Mouse (Mus musculus): ENCODE data around the gene Mtor. TPM values are rescaled to one million over a fixed set of nuclear protein-coding genes. Genes with fewer than 3 reads are reported as not detected.

The Mtor gene
- polyA plus RNA-seq, 1 experiment from 2014 or later = 23.0 TPM

DNA sequence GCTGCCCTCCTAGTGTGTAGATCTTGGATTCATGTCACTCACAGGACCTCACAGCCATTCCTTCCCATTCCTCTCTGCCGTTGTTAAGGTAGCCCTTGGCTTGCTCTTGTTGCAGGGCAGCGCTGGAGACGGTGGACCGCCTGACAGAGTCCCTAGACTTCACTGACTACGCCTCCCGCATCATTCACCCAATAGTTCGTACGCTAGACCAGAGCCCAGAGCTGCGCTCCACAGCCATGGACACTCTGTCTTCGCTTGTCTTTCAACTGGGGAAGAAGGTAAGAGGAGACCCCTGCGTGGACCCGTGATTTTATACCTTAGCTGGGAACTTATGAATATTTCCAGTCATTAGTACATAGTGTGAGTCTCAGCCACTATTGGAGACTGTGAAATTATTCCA is 36.1 kb downstream of the Mtor start:
- Histone ChIP-seq H3K4me1 (ENCODE audit: control insufficient read depth, insufficient read depth, low read length) (0 out of 2 replicates have a peak, but pooled peaks cover 5% of the 10 kb centered on the region), H3K9me3 (ENCODE audit: control insufficient read depth, low read length) (no peaks in the 10 kb centered on the region), H3K4me2 (ENCODE audit: low read depth, severe bottlenecking) (no peak overlapping the region), H3K27me3 (ENCODE audit: control insufficient read depth, insufficient read depth, low read length) (no peaks in the 10 kb centered on the region), H3K4me3 (ENCODE audit: low read depth, low read length) (no peak overlapping the region), H3K36me3 (ENCODE audit: control insufficient read depth, insufficient read depth, low read length) (peaks cover 22% of the 10 kb centered on the region; the same call in 1 of the 2 replicates), H3K27ac (replicated peaks; ENCODE audit: low read depth, low read length) (no peak overlapping the region), H3K9ac (ENCODE audit: low read length) (no peak overlapping the region)
- no peak for DNase-seq (ENCODE audit: low spot score)
- ATAC-seq (ENCODE audit: insufficient number of reproducible peaks, low FRiP score, low TSS enrichment, low read depth) = no peak
- WGBS = 96% methylated on average over 12 of the region's 12 CpGs

DNA sequence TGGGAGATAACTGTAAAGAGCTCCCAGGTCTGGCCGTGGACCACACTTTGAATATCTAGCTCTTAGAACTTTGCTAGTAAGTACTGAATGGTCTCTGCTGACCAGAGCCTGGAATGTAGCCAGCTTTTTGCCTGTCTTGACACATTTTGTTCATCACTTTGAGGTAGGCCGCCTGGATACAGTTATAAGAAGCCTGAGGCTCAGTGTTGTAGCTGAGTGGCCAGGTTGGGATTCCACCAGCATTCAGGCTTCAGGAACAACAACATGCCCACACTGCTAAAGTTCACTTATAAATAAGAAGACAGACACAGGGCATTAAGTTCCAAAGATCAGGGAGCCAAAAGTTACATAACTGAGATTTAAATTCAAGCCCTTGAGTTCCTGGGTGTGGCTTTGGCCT is 39.4 kb downstream of the Mtor start:
- no peak overlapping the region for H3K4me3 ChIP-seq (ENCODE audit: low read depth, low read length)
- no peak for DNase-seq (ENCODE audit: low spot score)
- no peak overlapping the region for H3K9ac ChIP-seq (ENCODE audit: low read length)
- no peaks in the 10 kb centered on the region for H3K27me3 ChIP-seq (ENCODE audit: control insufficient read depth, insufficient read depth, low read length)
- no peak overlapping the region for H3K27ac ChIP-seq (replicated peaks; ENCODE audit: low read depth, low read length)
- 0 out of 2 replicates have a peak, but pooled peaks cover 5% of the 10 kb centered on the region for H3K4me1 ChIP-seq (ENCODE audit: control insufficient read depth, insufficient read depth, low read length)
- H3K4me2 ChIP-seq (ENCODE audit: low read depth, severe bottlenecking) = no peak overlapping the region
- H3K36me3 ChIP-seq (ENCODE audit: control insufficient read depth, insufficient read depth, low read length) = peaks cover 28% of the 10 kb centered on the region
- H3K9me3 ChIP-seq (ENCODE audit: control insufficient read depth, low read length) = no peaks in the 10 kb centered on the region
- 80% methylated on average over 2 of the region's 2 CpGs for WGBS
- ATAC-seq (ENCODE audit: insufficient number of reproducible peaks, low FRiP score, low TSS enrichment, low read depth) = no peak

DNA sequence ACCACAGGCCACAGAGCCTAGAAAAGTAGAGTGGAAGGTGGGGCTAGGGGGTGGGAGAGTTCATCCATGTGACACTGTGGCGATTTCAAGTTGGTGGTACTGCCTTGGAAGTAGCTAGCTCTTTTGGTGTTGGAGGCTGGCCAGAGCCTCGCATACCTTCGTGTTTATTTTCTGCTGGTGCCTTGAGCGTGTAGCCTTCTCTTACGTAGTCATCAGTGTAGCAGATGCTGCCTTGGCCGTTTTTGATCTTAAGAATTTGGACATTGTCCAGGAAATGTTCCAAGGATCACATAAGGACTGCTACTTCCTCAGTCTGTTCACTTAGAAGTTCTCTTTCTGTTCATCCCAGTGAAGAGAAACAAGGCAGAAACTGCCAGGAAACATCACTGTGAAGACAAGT is 42.1 kb downstream of the Mtor start:
- no peak for ATAC-seq (ENCODE audit: insufficient number of reproducible peaks, low FRiP score, low TSS enrichment, low read depth)
- no peaks in the 10 kb centered on the region for H3K9me3 ChIP-seq (ENCODE audit: control insufficient read depth, low read length)
- H3K4me3 ChIP-seq (ENCODE audit: low read depth, low read length) = no peak overlapping the region
- no peaks in the 10 kb centered on the region for H3K27me3 ChIP-seq (ENCODE audit: control insufficient read depth, insufficient read depth, low read length)
- 0 out of 2 replicates have a peak, but pooled peaks cover 5% of the 10 kb centered on the region for H3K4me1 ChIP-seq (ENCODE audit: control insufficient read depth, insufficient read depth, low read length)
- H3K9ac ChIP-seq (ENCODE audit: low read length) = no peak overlapping the region
- no peak overlapping the region for H3K27ac ChIP-seq (replicated peaks; ENCODE audit: low read depth, low read length)
- WGBS = 90% methylated on average over 6 of the region's 6 CpGs
- H3K4me2 ChIP-seq (ENCODE audit: low read depth, severe bottlenecking) = no peak overlapping the region
- no peak for DNase-seq (ENCODE audit: low spot score)
- peaks cover 24% of the 10 kb centered on the region for H3K36me3 ChIP-seq (ENCODE audit: control insufficient read depth, insufficient read depth, low read length)

DNA sequence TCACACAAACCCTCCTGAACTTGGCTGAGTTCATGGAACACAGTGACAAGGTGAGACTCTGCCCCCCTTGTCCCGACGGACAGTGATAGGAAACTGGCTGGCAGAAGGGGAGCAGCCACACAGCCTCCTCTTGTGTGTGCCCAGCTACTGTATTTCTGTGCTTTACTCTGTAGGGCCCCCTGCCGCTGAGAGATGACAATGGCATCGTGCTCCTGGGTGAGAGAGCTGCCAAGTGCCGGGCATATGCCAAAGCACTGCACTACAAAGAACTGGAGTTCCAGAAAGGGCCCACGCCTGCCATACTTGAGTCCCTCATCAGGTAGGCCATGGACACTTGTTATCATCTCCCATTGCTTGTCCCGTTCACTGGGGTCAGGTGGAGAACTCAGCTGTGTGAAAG is 43.0 kb downstream of the Mtor start:
- H3K36me3 ChIP-seq (ENCODE audit: control insufficient read depth, insufficient read depth, low read length) = peaks cover 24% of the 10 kb centered on the region
- H3K9me3 ChIP-seq (ENCODE audit: control insufficient read depth, low read length) = no peaks in the 10 kb centered on the region
- H3K4me2 ChIP-seq (ENCODE audit: low read depth, severe bottlenecking) = no peak overlapping the region
- no peak overlapping the region for H3K27ac ChIP-seq (replicated peaks; ENCODE audit: low read depth, low read length)
- H3K27me3 ChIP-seq (ENCODE audit: control insufficient read depth, insufficient read depth, low read length) = no peaks in the 10 kb centered on the region
- no peak overlapping the region for H3K9ac ChIP-seq (ENCODE audit: low read length)
- DNase-seq (ENCODE audit: low spot score) (no peak), ATAC-seq (ENCODE audit: insufficient number of reproducible peaks, low FRiP score, low TSS enrichment, low read depth) (no peak)
- no peak overlapping the region for H3K4me3 ChIP-seq (ENCODE audit: low read depth, low read length)
- WGBS = 87% methylated on average over 7 of the region's 7 CpGs
- 0 out of 2 replicates have a peak, but pooled peaks cover 3% of the 10 kb centered on the region for H3K4me1 ChIP-seq (ENCODE audit: control insufficient read depth, insufficient read depth, low read length)

DNA sequence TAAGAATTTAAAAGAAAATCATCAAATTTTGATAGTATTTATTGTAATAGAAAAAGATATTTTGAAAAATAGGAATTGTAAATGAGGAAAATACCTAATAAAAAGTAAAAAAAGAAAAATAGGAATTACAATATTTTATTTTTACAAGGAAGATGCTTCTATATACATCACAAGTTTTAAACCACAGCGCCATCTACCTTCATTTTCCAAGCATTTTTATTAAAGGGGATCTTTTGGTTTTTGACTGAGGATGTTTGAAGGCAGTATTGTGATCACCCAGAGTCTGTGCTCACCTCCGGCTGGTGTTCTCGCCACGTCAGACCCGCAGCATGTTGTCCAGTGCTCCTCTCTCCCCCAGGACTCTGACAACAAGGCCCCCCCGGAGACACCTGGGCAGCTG is 46.7 kb downstream of the Mtor start:
- Histone ChIP-seq H3K4me2 (ENCODE audit: low read depth, severe bottlenecking) (no peak overlapping the region), H3K9me3 (ENCODE audit: control insufficient read depth, low read length) (no peaks in the 10 kb centered on the region), H3K4me3 (ENCODE audit: low read depth, low read length) (no peak overlapping the region), H3K36me3 (ENCODE audit: control insufficient read depth, insufficient read depth, low read length) (peaks cover 18% of the 10 kb centered on the region), H3K27me3 (ENCODE audit: control insufficient read depth, insufficient read depth, low read length) (no peaks in the 10 kb centered on the region), H3K27ac (replicated peaks; ENCODE audit: low read depth, low read length) (no peak overlapping the region), H3K9ac (ENCODE audit: low read length) (no peak overlapping the region), H3K4me1 (ENCODE audit: control insufficient read depth, insufficient read depth, low read length) (no peaks in the 10 kb centered on the region)
- DNase-seq (ENCODE audit: low spot score) = no peak
- WGBS = 95% methylated on average over 6 of the region's 6 CpGs
- no peak for ATAC-seq (ENCODE audit: insufficient number of reproducible peaks, low FRiP score, low TSS enrichment, low read depth)

DNA sequence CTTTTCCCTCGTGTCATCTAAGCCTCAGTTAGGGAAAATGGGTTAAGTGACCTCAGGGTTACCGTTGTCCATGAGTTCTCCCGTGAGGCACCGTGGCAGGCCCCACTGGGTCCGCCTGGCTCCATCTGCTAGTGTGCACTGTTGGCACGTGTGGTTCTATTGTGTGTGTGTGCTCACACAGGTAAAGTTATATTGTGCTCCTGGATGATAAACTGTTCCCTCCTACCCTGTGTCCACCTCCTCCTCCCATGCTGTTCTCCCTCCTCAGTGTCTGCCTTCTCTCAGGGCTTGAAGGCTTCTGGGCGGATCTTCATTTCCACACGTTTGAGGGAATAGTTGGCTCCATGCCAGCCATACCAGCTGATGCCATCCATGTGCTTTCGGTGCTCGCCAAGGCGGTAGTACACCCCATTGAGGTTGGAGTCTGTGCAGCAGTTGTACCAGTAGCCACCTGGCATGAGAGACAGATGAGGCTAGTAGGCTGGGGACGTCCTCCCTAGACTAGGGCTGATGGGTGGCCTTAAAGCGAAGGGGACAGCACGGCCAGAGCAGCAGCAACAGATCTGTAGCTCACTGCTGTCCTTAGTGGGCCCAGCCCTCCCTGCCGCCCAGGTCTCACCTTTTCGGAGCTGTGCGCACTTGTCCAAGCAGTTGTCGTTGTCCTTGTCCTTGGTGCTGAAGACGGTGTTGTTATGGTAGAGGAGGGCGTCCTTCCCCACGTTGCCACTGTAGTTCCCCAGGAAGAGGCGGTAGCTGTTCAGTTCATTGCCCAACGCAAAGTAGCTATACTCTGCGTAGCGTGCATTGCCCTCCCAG is 47.7 kb downstream of the Mtor start:
- ATAC-seq (ENCODE audit: insufficient number of reproducible peaks, low FRiP score, low TSS enrichment, low read depth) (no peak), DNase-seq (ENCODE audit: low spot score) (no peak)
- WGBS = 88% methylated on average over 25 of the region's 25 CpGs
- H3K36me3 ChIP-seq (ENCODE audit: control insufficient read depth, insufficient read depth, low read length) = peaks cover 17% of the 10 kb centered on the region
- H3K9ac ChIP-seq (ENCODE audit: low read length) = no peak overlapping the region
- H3K4me2 ChIP-seq (ENCODE audit: low read depth, severe bottlenecking) = no peak overlapping the region
- no peaks in the 10 kb centered on the region for H3K27me3 ChIP-seq (ENCODE audit: control insufficient read depth, insufficient read depth, low read length)
- H3K27ac ChIP-seq (replicated peaks; ENCODE audit: low read depth, low read length) = no peak overlapping the region
- no peaks in the 10 kb centered on the region for H3K9me3 ChIP-seq (ENCODE audit: control insufficient read depth, low read length)
- no peaks in the 10 kb centered on the region for H3K4me1 ChIP-seq (ENCODE audit: control insufficient read depth, insufficient read depth, low read length)
- H3K4me3 ChIP-seq (ENCODE audit: low read depth, low read length) = no peak overlapping the region

DNA sequence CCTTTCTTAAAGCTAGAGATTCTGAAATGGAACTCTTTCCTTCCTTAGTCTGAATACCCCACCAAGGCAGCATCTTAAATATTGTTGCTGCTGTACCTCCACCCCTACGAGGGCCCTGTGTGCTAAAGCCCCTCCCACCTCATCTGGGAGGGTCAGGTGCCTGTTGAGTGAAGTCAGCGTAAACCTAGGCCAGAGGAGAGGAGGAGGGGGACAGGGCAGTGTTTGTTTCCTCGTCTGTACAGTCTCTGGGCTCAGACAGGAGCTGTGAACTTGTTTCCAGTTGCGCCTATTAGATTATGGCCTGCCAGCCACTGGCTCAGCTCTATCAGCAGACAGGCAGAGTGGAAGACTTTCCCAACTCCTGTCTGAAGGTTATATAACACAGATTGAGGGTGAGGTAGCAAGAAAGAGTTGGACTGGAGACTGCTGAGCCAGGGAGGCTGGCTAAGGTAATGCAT is 52.0 kb downstream of the Mtor start, which contains the start of gene Angptl7:
Gene Angptl7 (minus strand): TSS at position 51 of the 458 bp plus-strand sequence.
- Histone ChIP-seq H3K9me3 (ENCODE audit: control insufficient read depth, low read length) (no peaks in the 10 kb centered on the region), H3K4me2 (ENCODE audit: low read depth, severe bottlenecking) (no peak within 1 kb of the TSS), H3K27ac (replicated peaks; ENCODE audit: low read depth, low read length) (no peak within 1 kb of the TSS), H3K9ac (ENCODE audit: low read length) (no peak within 1 kb of the TSS), H3K4me3 (ENCODE audit: low read depth, low read length) (no peak within 1 kb of the TSS), H3K36me3 (ENCODE audit: control insufficient read depth, insufficient read depth, low read length) (peaks cover 11% of the 10 kb centered on the region), H3K4me1 (ENCODE audit: control insufficient read depth, insufficient read depth, low read length) (peaks cover 7% of the 10 kb centered on the region), H3K27me3 (ENCODE audit: control insufficient read depth, insufficient read depth, low read length) (no peaks in the 10 kb centered on the region)
- DNase-seq (ENCODE audit: low spot score) = no peak
- WGBS = 56% methylated on average over 4 of the region's 4 CpGs
- ATAC-seq (ENCODE audit: insufficient number of reproducible peaks, low FRiP score, low TSS enrichment, low read depth) = no peak

DNA sequence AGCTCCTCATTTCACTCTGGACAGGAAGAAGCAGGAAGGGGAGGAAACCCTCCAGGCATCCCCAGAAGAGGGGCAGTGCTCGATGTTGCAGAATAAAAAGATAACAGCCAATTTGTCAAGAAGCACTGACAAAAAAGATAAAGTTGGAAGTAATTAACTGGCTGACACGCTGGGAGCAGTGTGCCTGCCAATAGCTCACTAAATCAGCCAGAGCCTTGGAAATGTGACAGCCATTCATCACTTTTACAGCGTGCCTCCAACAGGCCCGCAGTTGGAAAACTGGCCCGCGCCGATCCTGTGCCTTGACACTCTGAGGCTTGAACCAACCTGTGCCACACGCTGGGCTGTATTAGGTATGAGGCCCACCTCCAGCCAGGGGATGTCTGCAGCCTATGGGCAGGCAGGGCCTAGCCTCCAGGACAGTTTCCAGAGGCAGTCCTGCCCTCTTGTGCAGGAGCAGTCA is 56.1 kb downstream of the Mtor start:
- Histone ChIP-seq H3K9ac (ENCODE audit: low read length) (no peak overlapping the region), H3K36me3 (ENCODE audit: control insufficient read depth, insufficient read depth, low read length) (peaks cover 14% of the 10 kb centered on the region), H3K9me3 (ENCODE audit: control insufficient read depth, low read length) (no peaks in the 10 kb centered on the region), H3K4me2 (ENCODE audit: low read depth, severe bottlenecking) (no peak overlapping the region), H3K4me1 (ENCODE audit: control insufficient read depth, insufficient read depth, low read length) (peaks cover 7% of the 10 kb centered on the region), H3K4me3 (ENCODE audit: low read depth, low read length) (no peak overlapping the region), H3K27ac (replicated peaks; ENCODE audit: low read depth, low read length) (0 out of 2 replicates have a peak overlapping the region, but pooled peaks have one; percentile 23), H3K27me3 (ENCODE audit: control insufficient read depth, insufficient read depth, low read length) (no peaks in the 10 kb centered on the region)
- DNase-seq (ENCODE audit: low spot score) (peak; percentile 67), ATAC-seq (ENCODE audit: insufficient number of reproducible peaks, low FRiP score, low TSS enrichment, low read depth) (0 out of 2 replicates have a peak, but pooled peaks have one; percentile 50)
- 4% methylated on average over 8 of the region's 8 CpGs for WGBS

All from limb, embryonic 11.5 days (tissue).